Mouse (Mus musculus) T-helper 1 cell (primary cell): ENCODE data around the gene Tex13a.

Experiments used
- in situ Hi-C: fragments of 300-600 bp; cut with MboI, MseI; formaldehyde crosslinking; loops from one replicate; pipeline ENCODE4 v1.15.1; 2025; ENCODE audit warnings: high pct_unique_total_duplicates

The Tex13a gene

GRCm38 (mm10) chrX:138209480-138209879 lies at the start of gene Tex13a:
TSS of gene Tex13a (minus strand) at chrX:138209580.
- in situ Hi-C loops, result no loop called here

- in situ Hi-C loops, result no loop called here
These were observed 25.2 kb upstream of the Tex13a start for GRCm38 (mm10) chrX:138234626-138235025.

- in situ Hi-C loops, result no loop called here
These were observed 39.2 kb downstream of the Tex13a start for GRCm38 (mm10) chrX:138170146-138170545.
